Mouse (Mus musculus): ENCODE results near the gene Trak1.
A peak's percentile ranks its signal among the peaks of the same experiment; 100 is the strongest.
"Not testable (repeated sequence)": the region's sequence is repeated elsewhere in the genome, so short reads cannot be mapped to it uniquely, and the experiment has no call there.

Trak1 gene

DNA sequence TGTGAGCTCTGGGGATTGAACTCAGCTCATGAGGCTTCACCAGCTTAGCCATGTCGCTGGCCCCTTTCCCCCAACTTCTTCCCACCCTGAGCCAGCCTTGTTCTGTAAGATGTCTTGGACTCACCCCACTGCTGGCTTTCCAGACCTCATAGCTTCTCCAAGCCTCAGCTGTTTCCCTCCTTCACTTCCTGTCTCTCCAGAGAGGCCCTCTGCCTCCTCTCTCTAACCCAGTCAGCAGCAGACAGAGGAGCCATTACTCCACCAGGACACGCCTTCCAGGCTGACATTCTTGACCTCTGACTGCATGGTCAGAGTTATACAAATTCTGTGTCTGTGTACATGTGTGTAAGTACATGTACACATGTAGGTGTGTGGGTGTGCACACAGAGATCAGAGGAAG lies 23.1 kb downstream of the Trak1 start:
- DNase-seq: no peak

DNA sequence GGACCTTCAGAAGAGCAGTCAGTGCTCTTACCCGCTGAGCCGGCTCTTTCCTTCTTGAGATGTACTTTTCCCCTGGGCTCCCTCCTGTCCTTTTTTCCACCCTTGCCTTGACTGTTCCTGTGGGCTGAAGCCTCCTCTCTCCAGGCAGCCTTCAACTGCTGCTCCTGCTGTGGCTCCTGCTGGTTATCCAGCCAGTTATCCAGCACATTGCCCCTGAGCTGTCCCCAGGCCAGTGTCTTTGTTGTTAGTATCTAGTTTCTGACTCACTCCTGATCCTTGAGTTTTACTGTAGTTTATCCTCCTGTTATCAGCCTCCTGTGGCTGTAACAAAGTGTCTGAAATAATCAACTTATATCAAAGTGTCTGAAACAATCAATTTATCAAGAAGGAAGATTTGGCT lies 23.8 kb downstream of the Trak1 start:
- no peak for DNase-seq

DNA sequence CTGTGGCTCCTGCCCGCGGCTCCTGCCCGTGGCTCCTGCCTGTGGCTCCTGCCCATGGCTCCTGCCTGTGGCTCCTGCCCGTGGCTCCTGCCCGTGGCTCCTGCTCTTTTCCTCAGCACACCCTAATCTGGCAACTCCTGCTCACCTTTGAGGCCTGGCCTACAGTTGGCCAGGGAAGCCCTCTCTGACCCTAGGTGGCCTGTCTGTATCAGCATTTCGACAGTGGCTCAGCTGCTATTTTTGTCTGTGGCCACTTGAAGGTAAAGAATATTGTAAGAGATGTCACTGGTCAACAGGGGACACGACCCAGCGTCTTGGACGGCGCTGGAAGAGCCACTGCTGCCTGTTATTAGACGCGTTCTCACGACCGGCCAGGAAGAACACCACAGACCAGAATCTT lies 24.7 kb downstream of the Trak1 start:
- no peak for DNase-seq

DNA sequence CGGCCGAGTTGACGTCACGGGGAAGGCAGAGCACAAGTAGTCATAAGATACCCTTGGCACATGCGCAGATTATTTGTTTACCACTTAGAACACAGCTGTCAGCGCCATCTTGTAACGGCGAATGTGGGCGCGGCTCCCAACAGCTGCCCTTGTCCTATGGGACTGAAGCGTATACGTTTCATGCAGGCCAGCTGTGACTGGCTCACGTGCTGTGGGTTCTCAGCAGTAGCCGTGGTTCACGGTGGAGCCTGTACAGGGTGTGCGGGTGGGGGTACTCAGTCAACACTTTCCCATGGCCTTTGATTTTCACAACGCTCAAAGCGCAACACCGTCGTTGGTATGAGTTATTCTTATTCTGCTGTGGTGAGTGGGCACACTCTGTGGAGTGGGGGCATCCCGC lies 31.0 kb downstream of the Trak1 start:
- not testable (repeated sequence) for DNase-seq

DNA sequence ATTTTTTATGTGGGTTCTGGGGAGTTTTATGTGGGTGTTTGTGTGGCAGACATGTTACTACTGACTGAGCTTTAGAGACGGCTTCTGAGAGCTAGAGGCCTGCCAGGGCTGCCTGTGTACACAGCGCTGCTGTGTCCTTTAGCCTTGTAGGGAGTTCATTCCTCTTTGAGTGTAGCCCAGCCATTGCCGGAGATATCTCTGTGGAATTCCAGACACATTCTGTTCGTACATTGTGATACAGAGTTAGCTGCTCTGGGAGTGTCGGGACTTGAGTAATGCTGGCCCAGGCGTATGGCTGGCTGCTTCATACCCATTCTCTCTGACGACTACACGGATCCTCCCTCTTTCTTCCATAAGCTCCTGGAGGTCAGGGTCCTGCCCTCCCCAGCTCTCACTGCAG lies 31.9 kb downstream of the Trak1 start:
- DNase-seq: no peak

DNA sequence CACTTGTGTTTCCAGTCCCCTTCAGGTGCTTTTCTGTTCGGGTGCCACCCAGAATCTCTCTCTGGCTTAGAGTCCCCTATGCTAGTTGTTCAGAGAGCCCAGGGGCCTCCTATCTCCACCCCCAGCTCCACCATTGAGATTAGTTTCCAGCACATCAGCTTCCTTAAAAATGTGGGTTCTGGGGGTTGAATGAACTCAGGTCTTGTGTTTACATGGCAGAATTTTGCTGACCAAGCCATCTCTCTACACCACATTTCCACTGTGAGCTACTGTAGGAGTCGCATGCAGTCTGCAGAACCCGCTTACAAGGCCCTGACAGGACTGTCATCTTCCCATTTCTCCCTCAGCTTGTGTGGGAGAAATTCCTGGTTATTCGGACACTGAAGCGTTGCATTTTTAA lies 32.8 kb downstream of the Trak1 start:
- no peak for DNase-seq

DNA sequence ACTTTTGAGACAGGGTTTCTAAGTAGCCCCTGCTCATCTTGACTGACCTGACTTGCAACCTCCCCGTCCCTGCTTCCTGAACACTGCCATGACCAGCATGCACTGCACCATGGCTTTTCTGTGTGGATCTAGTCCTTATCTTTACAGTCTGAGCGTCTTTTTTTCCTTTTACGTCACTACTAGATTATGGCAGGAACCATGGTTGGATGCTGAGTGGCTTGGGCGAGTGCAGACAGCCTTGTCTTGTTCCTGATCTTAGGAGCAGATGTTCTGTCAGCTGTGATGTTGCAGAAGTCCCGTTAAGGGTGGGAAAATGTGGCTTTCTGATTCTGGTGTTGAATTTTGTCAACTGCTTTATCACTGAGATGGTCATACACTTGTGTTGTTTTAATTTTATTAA lies 34.1 kb downstream of the Trak1 start:
- no peak for DNase-seq

DNA sequence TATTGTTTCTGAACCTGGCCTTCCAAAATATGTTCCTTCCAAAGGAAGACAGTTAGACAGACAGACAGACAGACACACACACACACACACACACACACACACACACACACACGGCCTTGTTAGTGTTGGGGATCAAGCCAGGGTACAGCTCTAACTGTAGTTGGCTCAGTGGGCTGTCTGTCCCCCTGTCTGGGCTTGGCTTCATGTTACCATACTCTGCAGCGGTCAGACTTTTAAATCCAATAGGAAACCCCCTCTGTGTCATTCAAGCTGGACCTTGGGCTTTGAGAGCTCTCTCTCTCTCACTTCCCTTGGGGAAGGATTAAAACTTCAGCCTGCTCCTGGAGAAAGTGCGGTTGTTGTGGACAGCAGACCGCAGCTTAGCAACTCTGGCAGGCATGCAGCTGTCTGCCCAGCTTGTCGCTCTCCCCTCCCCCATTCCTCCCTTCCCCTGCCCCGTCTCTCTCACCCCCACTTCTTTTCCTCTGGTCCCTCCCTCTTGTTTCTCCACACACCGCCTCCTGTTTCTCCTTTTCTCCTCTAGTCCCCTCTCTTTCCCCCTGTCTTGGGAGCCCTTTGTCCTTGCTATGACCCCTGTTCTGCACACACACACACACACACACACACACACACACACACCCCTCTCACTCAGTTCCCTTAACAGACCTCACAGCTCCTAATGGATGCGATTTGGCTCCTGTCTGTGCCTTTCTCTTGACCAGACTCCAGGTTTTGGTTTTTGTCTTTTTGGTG lies 34.8 kb downstream of the Trak1 start:
- DNase-seq: peak in 1 of 2 experiments; percentile 61

DNA sequence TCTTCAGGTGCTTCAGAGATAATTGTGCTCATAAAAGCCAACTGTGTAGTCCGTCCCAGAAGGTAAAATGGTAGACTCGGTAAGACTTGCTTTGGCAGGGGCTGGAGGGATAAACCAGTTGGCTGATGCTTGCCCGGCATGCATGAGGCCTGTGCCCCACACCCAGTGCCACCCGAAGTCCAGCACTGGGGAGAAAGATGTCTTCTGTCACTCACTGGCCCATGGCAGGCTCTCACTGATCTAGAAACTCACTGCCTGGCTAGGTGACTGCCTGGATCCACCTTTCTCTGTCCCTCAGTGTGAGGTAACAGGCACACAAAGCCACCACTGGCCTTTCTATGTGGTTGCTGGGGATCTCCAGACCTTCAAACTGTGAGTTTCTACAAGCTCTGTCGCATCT lies 36.3 kb downstream of the Trak1 start:
- no peak for DNase-seq

DNA sequence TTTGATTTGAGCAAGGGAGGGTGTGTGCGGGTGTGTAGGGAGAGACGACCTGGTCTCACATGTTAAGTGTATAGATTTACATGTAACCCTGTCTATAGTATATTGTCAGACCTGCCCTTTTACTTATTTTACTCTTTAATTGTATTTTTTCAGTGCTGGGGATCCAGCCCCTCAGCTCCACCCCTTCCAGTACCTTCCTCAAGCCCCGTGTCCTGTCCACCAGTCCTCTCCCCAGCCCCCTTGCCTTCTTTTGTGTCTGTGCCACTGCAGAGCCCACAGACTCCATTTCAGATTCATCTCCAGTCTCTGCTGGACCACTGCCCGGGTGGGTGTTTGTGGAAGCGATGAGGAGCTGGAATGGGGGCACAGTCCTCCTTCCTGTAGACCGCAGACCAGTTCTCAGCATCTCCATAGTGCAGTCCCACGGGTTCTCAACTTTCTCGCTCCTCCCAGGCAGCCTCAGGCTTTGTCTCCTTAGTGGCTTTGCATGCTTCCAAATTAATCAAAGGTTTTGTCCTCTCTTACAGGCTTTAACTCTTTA lies 37.1 kb downstream of the Trak1 start:
- DNase-seq: peak in 1 of 2 experiments; percentile 64

DNA sequence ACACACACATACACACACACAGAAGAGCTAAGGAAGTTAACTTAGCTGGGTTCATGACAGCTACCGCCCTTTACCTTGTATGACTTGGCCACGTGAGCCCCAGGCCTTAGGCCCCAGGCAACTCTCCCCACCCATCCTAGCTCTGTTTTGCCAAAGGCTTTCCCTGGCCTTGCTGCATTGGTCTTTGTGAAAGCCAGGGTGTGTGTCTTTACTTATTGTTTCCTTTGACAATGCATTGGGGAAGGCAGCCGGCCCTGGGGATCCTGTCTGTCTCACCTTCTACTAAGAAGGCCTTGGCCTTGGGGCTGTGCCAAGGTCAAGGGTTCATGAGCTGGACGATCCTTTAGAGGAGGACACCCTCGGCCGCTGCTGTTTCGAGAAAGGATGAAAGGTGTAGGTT lies 38.3 kb downstream of the Trak1 start:
- no peak for DNase-seq

DNA sequence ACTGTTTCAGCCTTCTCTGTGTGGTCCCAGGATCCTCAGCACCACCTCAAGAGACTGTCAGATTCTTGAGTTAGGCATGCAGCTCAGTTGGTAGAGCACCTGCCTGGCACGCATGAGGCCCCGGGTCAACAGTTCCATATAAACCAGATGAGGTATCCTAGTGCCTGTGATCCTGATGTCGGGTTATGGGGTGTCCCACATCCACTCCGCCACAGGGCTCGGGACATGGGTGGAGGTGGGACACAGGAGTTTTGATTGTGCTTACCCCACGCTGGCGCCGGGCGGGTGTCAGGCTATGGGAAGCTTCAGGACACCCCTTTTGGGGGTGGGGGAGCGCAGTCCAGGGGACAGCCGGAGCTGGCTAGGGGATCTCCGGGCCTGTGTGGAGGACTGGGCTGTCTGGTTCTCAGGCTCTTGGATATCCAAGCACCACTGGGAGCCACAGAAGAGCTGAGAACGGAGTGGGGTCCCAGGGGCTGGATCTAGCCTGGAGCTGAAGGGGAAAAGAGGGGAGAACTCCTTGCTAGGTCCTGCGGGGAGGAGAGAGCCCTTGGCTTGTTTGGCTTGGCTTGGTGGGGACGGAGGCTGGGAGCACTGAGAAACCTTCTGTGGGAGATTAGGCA lies 39.1 kb downstream of the Trak1 start:
- no peak for DNase-seq

DNA sequence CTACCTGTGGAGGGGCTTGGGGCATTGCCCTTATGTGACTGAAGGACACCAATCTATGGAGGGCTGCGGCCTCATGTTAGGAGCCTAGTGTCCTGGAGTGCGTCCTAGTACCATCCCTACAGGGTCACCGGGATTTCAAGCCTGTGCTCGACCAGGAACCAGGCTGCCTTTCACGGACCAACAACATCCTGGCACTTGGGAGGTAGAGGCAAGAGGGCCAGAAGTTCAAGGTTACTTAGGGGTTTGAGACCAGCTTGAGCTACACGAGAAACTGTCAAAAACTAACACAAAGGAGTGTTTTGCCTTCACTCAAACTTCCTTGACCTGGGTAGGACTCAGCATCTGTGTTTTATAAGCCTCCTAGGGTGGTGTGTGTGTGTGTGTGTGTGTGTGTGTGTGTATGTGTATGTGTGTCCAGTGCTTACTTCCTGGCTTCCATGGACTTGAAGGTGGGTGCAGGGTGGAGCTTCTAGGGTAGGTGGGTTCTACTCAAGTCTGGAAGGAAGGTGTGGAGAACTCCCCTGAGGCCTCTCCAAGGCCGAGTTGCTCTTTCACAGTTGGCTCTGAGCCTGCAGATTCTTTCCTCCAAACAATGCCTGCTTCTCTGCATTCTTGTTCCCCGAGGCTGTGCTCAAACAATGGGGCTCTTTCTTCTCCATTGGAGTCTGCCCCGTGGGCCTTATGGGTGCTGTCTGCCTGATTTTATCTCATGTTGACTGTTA lies 40.1 kb downstream of the Trak1 start:
- no peak for DNase-seq

DNA sequence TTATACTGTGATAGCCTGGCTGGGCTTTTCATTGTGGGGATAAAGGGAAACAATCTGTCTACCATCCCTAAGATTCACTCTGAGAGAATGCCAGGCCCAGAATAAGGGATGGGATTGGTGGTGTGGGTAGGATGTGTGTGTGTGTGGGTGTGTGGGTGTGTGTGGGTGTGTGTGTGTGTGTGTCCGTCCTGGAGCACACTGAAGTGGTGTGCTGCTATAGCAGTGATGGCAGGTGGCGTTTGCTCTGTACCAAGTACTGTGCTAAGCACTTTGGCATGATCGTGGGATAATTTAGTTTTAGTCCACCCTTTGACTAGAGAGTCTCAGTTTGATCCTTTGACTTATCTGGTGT lies 40.6 kb downstream of the Trak1 start:
- no peak for DNase-seq

DNA sequence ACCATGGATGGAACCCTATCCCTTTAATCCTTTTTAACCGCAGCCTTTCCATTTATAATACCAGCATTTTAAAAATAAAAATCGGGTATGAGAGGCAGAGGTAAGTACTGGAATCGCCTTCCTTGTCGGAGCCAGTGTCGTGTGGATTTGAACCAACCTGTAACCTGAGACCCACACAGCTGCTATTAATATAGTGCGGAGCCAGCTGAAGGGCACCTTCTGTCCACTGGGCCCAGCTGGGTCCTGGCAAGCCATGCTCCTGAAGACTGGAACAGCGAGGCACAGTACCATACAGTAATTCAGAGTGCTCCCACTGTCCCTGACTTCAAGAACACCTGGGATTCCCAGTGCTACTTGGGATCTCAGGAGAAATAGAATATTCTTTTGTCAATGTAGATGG lies 44.5 kb downstream of the Trak1 start:
- no peak for DNase-seq

DNA sequence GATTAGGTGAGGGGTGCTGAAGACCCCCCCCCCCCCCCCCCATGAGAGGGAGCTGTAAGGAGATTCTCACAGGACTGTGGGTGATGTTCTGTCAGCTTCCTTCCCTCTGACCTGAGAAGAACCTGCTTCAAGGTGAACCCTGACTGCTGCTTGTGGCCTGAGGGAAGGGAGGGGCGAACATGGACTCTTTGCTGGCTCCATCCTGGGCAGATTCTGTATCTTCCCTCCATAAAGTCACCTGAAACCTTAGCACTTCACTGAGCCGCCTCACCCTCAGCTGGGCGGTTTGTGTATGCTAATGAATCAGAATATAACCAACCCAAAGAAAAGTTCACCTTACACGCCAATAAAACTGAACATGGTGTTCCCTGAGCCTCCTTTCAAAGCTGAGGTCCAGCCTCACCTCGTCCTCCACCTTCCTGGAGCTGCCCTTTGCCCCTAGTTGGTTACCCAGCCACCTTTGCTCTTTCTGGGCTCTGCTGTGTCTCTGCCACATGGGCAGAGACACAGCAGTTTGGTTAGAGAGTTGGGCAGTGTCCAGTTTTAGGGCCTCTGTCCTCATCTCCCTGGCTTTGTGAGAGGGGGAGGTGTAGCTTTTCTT lies 45.3 kb downstream of the Trak1 start:
- DNase-seq: no peak

DNA sequence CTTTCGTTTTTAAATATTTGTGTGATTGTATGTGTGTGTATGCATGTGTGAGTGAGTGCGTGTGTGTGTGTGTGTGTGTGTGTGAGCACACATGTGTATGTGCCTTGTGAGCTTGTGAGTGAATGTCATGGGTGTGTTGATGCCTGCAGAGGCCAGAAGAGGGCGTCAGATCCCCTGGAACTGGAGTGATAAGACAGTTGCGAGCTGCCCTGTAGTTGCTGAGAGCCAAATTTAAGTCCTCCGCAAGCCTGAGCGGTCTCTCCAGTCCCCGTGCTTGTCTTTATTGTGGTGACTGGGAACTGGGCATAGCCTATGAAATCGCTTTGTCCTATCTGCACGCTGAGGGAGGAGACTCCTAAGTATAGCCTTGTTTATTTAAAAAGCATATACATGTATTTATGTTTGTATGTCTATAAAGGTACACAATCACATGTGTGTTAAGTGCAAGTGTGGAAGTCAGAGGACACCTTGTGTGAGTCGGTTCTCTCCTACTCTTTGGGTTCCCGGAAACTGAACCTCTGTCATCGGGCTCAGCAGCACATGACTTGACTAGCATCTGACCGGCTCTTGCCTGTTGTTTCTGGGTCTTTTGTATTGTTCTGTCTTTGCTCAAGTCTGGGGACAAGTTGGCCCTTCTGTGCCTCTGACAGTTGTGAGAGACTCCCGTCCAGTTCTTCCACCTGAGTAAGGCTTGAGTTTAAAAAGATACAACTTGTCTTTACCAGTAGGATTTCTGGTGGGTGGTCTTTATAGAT lies 46.0 kb downstream of the Trak1 start:
- peak in 1 of 2 experiments; percentile 45 for DNase-seq

DNA sequence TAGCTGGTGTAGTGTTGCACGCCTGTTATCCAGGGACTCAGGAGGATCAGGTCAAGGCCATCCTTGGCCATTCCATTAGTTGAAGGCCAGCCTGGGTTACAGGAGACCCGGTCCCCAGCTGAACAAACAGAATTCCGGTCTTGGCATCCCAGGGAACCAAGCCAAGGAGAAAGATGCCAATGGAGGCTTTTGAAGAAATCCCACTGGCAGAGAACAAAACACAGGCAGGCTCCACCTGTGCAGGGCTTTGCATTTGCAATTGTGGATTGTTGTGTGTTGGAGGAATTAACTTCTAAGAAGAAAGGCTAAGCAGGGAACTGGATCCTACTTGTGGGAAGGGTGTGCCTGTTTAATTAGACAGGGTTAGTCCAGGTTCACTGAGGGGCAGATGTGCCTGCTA lies 47.0 kb downstream of the Trak1 start:
- DNase-seq: no peak

DNA sequence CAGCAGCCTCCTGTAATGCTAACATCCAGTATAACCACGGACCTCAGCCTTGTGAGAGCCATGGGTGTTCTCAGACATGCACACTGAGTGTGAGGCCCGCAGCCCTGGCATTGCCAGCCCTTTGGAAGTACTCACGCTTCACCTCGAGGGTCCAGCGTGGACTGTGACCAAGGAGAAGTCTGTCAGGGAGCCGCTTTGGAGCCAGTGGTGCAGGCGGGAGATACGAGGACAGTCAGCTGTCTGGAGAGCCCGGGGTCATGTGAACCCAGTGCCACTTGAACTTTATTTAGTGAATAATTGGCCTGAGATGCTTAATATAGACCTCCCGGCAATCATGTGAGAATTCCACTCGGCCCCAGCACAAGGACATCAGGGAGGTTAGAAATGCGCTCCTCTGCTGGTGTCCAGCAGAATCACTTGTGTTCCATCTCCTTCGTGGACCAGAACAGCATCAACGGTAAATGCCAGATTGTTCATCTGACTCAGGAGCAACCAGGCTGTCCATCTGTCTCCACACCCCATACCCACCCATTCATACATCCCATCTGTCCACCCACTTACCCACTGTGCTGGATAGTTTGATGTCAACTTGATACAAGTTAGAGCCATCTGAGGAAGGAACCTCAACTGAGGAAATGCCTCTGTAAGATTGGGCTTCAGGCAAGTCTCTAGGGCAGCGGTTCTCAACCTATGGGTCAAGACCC lies 48.3 kb downstream of the Trak1 start:
- DNase-seq: no peak

DNA sequence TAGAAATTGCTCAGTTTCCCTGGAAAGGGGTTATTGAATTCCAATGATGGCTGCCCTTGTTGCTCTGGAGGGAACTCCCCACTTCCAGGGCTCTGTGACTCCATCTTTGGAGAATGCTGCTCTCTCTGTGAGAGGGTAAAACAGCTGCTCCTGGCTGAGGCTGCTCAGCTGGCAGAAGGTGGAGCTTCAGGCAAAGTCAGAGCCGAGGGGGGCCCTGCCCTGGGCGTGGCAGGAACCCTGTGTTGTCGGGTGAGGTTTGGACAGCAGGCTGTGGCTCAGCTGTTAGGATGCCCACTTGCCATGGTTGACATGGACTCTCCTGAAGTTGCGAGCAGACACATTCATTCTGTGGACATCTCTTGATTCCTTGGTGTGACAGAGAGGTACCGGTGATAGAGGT lies 49.3 kb downstream of the Trak1 start:
- no peak for DNase-seq

DNA sequence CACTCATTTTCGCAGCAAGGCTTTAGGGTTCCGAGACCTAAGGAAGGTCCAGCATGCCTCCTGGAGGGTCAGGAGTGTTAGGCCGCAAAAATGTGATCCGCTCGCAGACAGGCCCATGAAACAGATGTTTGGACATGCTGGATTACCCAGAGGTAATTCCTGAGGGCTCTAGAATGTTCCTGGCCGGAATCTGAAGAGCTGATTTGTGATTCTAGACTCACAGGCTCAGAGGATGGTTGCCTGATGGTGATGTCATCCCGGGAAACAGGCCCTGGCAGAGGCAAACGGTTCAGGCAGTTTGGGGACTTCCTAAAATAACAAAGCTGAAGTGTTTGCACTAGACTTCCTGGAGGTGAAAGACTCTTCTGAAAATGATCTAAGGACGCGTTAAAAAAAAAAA lies 50.7 kb downstream of the Trak1 start:
- DNase-seq: no peak

DNA sequence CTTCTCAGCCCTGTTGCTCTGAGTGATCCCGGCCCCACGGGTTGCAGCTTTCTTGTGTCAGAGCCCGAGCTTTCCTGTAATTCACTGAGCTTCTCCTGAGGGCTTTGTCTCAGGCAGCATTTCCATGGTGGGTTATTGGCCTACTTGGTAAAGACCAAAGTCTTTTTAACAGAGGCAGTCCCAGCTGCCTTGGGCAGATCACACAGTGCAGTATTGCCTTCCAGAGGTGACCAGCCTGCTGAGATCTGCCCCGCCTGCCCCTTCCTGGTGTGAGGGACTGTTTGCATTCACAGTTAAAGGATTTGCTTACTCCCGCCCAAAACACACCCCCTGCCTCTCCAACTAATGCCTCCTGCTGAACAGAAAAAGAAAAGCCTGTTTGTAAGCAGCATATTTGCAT lies 51.2 kb downstream of the Trak1 start:
- no peak for DNase-seq
